Mouse (Mus musculus): ENCODE results near the gene Ssx2ip. TPM values are rescaled to one million over a fixed set of nuclear protein-coding genes. Genes with fewer than 3 reads are reported as not detected.
A peak's percentile ranks its signal among the peaks of the same experiment; 100 is the strongest.

The Ssx2ip gene
- polyA plus RNA-seq, 1 experiment from 2014 or later, result 34.3 TPM

DNA sequence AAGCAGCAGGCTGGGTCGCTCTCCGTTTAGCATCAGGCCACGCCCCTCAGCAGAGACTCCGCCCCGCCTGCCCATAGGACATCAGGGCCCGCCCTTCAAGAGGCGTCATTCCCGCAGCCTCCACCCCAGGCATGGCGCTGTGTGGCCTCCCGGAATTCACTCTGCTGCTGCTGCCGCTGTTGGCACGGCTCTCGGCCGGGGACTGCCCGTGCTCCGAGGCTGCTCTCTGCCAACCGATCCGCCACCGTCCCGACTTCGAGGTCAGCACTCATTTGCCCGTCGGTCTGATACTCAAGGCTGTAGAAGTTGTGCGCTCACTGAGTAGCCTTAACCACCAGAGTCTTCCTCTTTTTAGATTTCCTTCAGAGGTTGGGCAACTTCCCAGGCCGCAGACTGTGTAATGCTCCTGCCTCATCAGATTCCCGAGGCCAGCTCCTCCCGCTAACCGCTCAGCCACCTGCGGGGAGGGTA, 46.0 kb downstream of the Ssx2ip start:
- Histone ChIP-seq H3K27ac (replicated peaks) (peak overlapping the region; percentile 90), H3K4me1 (peaks cover 9% of the 10 kb centered on the region; the same call in 1 of the 2 replicates), H3K27me3 (no peaks in the 10 kb centered on the region), H3K36me3 (peaks cover 3% of the 10 kb centered on the region; the same call in 1 of the 2 replicates), H3K4me3 (replicated peaks) (peak overlapping the region; percentile 61), H3K9ac (peak overlapping the region; percentile 54), H3K9me3 (replicated peaks) (no peaks in the 10 kb centered on the region), H3K4me2 (replicated peaks) (peak overlapping the region; percentile 54)
- peak; percentile 98 for ATAC-seq (ENCODE audit: insufficient number of reproducible peaks, low FRiP score, low TSS enrichment, low read depth)
- under 1% methylated on average over 29 of the region's 29 CpGs for WGBS

- WGBS, result 80% methylated on average over 5 of the region's 5 CpGs
- no peak overlapping the region for H3K4me2 ChIP-seq (replicated peaks)
- H3K27ac ChIP-seq (replicated peaks), result no peak overlapping the region
- no peaks in the 10 kb centered on the region for H3K9me3 ChIP-seq (replicated peaks)
- no peak overlapping the region for H3K4me3 ChIP-seq (replicated peaks)
- H3K9ac ChIP-seq, result no peak overlapping the region
- no peak for ATAC-seq (ENCODE audit: insufficient number of reproducible peaks, low FRiP score, low TSS enrichment, low read depth)
- peaks cover 7% of the 10 kb centered on the region; the same call in 1 of the 2 replicates for H3K36me3 ChIP-seq
- peaks cover 9% of the 10 kb centered on the region; the same call in 1 of the 2 replicates for H3K4me1 ChIP-seq
- H3K27me3 ChIP-seq, result no peaks in the 10 kb centered on the region
Measured at GRCm38 (mm10) chr3:146451375-146451774, 46.9 kb downstream of the Ssx2ip start.

DNA sequence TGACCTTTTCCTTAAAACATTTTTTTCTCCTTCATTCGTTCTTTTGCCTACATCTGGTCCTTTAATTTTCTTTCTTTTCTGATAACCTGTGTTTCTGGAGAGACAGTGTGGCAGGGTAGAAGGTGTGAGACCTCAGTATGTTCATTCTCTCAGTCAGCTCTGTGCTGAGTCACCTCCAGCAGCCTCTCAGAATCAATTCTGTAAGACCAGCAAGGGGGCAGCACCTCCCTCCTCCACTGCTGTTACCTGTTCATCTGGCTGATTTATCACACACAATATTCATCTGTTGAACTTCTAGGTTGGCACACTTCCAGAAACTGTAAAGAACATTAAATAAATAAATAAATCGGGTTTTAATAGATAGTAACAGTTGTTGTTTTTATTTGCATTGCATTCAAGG, 58.5 kb downstream of the Ssx2ip start:
- no peaks in the 10 kb centered on the region for H3K36me3 ChIP-seq
- no peak overlapping the region for H3K4me3 ChIP-seq (replicated peaks)
- H3K9me3 ChIP-seq (replicated peaks), result no peaks in the 10 kb centered on the region
- H3K4me2 ChIP-seq (replicated peaks), result no peak overlapping the region
- H3K27ac ChIP-seq (replicated peaks), result no peak overlapping the region
- H3K4me1 ChIP-seq, result no peaks in the 10 kb centered on the region
- no peaks in the 10 kb centered on the region for H3K27me3 ChIP-seq
- no peak for ATAC-seq (ENCODE audit: insufficient number of reproducible peaks, low FRiP score, low TSS enrichment, low read depth)
- 48% methylated on average over 2 of the region's 2 CpGs for WGBS
- H3K9ac ChIP-seq, result no peak overlapping the region

DNA sequence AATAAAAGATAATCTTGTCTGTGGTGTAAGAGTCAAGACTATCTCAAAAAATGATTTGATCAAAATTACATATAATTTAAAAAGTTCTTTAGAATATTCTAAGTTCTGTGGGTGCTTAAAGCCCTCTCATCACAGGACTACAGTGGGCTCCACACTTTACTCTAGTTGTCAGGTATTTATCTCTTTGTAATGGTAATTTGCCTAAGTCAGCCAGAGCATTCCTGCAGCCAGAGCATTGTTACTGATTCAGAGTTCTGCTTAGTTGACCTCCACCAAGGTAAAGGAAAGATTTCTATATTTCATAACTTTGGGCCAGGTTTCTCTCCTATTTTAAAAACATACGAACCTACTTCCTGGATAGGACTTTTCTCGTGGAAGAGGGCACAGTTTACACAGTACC, 64.8 kb downstream of the Ssx2ip start:
- no peak overlapping the region for H3K4me3 ChIP-seq (replicated peaks)
- no peak overlapping the region for H3K27ac ChIP-seq (replicated peaks)
- WGBS, result 83% methylated on average over 2 of the region's 2 CpGs
- no peak overlapping the region for H3K4me2 ChIP-seq (replicated peaks)
- H3K36me3 ChIP-seq, result no peaks in the 10 kb centered on the region
- no peak for ATAC-seq (ENCODE audit: insufficient number of reproducible peaks, low FRiP score, low TSS enrichment, low read depth)
- no peaks in the 10 kb centered on the region for H3K9me3 ChIP-seq (replicated peaks)
- H3K4me1 ChIP-seq, result no peaks in the 10 kb centered on the region
- no peak overlapping the region for H3K9ac ChIP-seq
- no peaks in the 10 kb centered on the region for H3K27me3 ChIP-seq

- Histone ChIP-seq H3K27ac (replicated peaks) (no peak overlapping the region), H3K9ac (no peak overlapping the region), H3K4me2 (replicated peaks) (no peak overlapping the region), H3K4me3 (replicated peaks) (no peak overlapping the region), H3K4me1 (no peaks in the 10 kb centered on the region), H3K27me3 (no peaks in the 10 kb centered on the region), H3K36me3 (no peaks in the 10 kb centered on the region), H3K9me3 (replicated peaks) (no peaks in the 10 kb centered on the region)
- ATAC-seq (ENCODE audit: insufficient number of reproducible peaks, low FRiP score, low TSS enrichment, low read depth), result no peak
- WGBS, result 60% methylated on average over 4 of the region's 4 CpGs
Measured at GRCm38 (mm10) chr3:146472657-146473056, 68.2 kb downstream of the Ssx2ip start.

- no peak overlapping the region for H3K27ac ChIP-seq (replicated peaks)
- ATAC-seq (ENCODE audit: insufficient number of reproducible peaks, low FRiP score, low TSS enrichment, low read depth), result no peak
Measured at GRCm38 (mm10) chr3:146473741-146474140, 69.3 kb downstream of the Ssx2ip start.

GRCm38 (mm10) chr3:146474428-146474827, 70.0 kb downstream of the Ssx2ip start:
- 96% methylated on average over 3 of the region's 3 CpGs for WGBS
- ATAC-seq (ENCODE audit: insufficient number of reproducible peaks, low FRiP score, low TSS enrichment, low read depth), result no peak

More at GRCm38 (mm10) chr3:146473741-146474140, 69.3 kb downstream of the Ssx2ip start:
- no peak overlapping the region for H3K4me3 ChIP-seq (replicated peaks)
- no peaks in the 10 kb centered on the region for H3K36me3 ChIP-seq
- no peak overlapping the region for H3K9ac ChIP-seq
- no peak overlapping the region for H3K4me2 ChIP-seq (replicated peaks)
- no peaks in the 10 kb centered on the region for H3K9me3 ChIP-seq (replicated peaks)
- no peaks in the 10 kb centered on the region for H3K27me3 ChIP-seq
- no peaks in the 10 kb centered on the region for H3K4me1 ChIP-seq

DNA sequence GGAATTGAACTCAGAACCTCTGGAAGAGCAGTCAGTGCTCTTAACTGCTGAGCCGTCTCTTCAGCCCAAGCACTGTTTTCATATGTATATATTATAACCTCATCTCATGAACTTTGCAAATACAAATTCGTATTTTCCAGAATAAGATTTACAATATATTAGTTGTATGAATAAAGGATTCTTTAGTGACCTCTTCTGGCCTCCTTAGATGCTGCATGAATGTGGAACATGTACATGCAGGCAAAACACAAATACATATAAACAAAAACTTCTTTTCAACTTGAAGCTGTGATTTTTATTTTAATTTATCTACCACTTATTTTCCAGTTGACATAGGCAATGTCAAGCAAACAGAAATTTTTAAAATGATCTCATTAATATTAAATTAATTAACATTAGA, 77.6 kb downstream of the Ssx2ip start:
- no peaks in the 10 kb centered on the region for H3K27me3 ChIP-seq
- no peak overlapping the region for H3K27ac ChIP-seq (replicated peaks)
- no peak overlapping the region for H3K4me3 ChIP-seq (replicated peaks)
- no peak overlapping the region for H3K9ac ChIP-seq
- no peak for ATAC-seq (ENCODE audit: insufficient number of reproducible peaks, low FRiP score, low TSS enrichment, low read depth)
- no peaks in the 10 kb centered on the region for H3K9me3 ChIP-seq (replicated peaks)
- H3K4me2 ChIP-seq (replicated peaks), result no peak overlapping the region
- 66% methylated on average over 2 of the region's 2 CpGs for WGBS
- no peaks in the 10 kb centered on the region for H3K4me1 ChIP-seq
- H3K36me3 ChIP-seq, result no peaks in the 10 kb centered on the region

More at GRCm38 (mm10) chr3:146474428-146474827, 70.0 kb downstream of the Ssx2ip start:
- Histone ChIP-seq H3K4me1 (no peaks in the 10 kb centered on the region), H3K9me3 (replicated peaks) (no peaks in the 10 kb centered on the region), H3K9ac (no peak overlapping the region), H3K4me2 (replicated peaks) (no peak overlapping the region), H3K4me3 (replicated peaks) (no peak overlapping the region), H3K27me3 (no peaks in the 10 kb centered on the region), H3K36me3 (no peaks in the 10 kb centered on the region), H3K27ac (replicated peaks) (no peak overlapping the region)

DNA sequence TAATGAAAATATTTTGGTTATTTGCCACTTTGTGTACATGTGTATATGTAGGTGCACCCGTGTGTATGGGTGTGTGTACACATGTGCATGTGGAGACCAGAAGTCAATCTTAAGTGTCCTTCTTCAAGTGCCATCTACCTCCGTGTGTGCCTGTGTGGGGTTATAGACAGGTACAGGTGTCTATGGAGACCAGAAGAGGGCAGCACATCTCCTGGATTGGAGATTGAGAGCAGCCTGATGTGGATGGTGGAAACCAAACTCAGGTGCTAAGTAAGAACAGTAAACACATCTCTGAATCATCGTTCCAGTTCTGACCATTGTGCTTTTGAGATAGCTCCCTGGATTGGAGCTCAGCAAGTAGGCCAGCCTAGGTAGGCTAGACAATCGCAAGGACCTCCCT, 82.0 kb downstream of the Ssx2ip start:
- Histone ChIP-seq H3K4me1 (no peaks in the 10 kb centered on the region), H3K9me3 (replicated peaks) (no peaks in the 10 kb centered on the region), H3K27ac (replicated peaks) (no peak overlapping the region), H3K27me3 (no peaks in the 10 kb centered on the region), H3K9ac (no peak overlapping the region), H3K4me3 (replicated peaks) (no peak overlapping the region), H3K36me3 (no peaks in the 10 kb centered on the region), H3K4me2 (replicated peaks) (no peak overlapping the region)
- 85% methylated on average over 4 of the region's 4 CpGs for WGBS
- ATAC-seq (ENCODE audit: insufficient number of reproducible peaks, low FRiP score, low TSS enrichment, low read depth), result no peak

Small RNA genes lying within 50 kb of the gene (microRNA-seq; reads per million reads assigned to microRNA genes)
- gene Gm22901 (ENCODE audit: borderline number of aligned reads), result not detected

Other genes with a start within 250 kb of the Ssx2ip start
- gene Lpar3, start 183.7 kb upstream of the Ssx2ip start, polyA plus RNA-seq (2015; fragmentation: Nextera tagmentation; extraction: Ambion mirVana), result 4.6 and 5.3 TPM in 2 replicates
- 10.5 and 10.6 TPM in 2 replicates for gene Ctbs, start 45.2 kb downstream of the Ssx2ip start, polyA plus RNA-seq (2015; fragmentation: Nextera tagmentation; extraction: Ambion mirVana)
- gene Spata1, start 95.1 kb downstream of the Ssx2ip start, polyA plus RNA-seq (2015; fragmentation: Nextera tagmentation; extraction: Ambion mirVana), result 6.9 and 8.6 TPM in 2 replicates
- 826 and 839 TPM in 2 replicates for gene Gng5, start 95.2 kb downstream of the Ssx2ip start, polyA plus RNA-seq (2015; fragmentation: Nextera tagmentation; extraction: Ambion mirVana)
- gene Rpf1, start 116.8 kb downstream of the Ssx2ip start, polyA plus RNA-seq (2015; fragmentation: Nextera tagmentation; extraction: Ambion mirVana), result 40.5 and 41.4 TPM in 2 replicates
- 1.2 and 1.9 TPM in 2 replicates for gene Uox, start 165.8 kb downstream of the Ssx2ip start, polyA plus RNA-seq (2015; fragmentation: Nextera tagmentation; extraction: Ambion mirVana)
- 0.21 and 0.48 TPM in 2 replicates for gene Dnase2b, start 211.0 kb downstream of the Ssx2ip start, polyA plus RNA-seq (2015; fragmentation: Nextera tagmentation; extraction: Ambion mirVana)
- gene 4930503B20Rik, start 246.7 kb downstream of the Ssx2ip start, polyA plus RNA-seq (2015; fragmentation: Nextera tagmentation; extraction: Ambion mirVana), result 0.23 and 0.24 TPM in 2 replicates